Mouse (Mus musculus): ENCODE data around the gene Lurap1l. TPM values are rescaled to one million over a fixed set of nuclear protein-coding genes. Genes with fewer than 3 reads are reported as not detected.

Gene Lurap1l
- polyA plus RNA-seq, 1 experiment = not detected

GRCm38 (mm10) chr4:80881996-80882599 lies 28.3 kb upstream of the Lurap1l start:
- 96% methylated on average over 1 of the region's 1 CpGs for WGBS
- no peaks in the 10 kb centered on the region for H3K4me1 ChIP-seq (ENCODE audit: control insufficient read depth, insufficient read depth, low read length)
- no peak overlapping the region for H3K27ac ChIP-seq (ENCODE audit: insufficient read depth, low read depth, low read length)
- TF ChIP-seq POLR2A (IDR thresholded peaks at IDR 0.05; ENCODE audit: insufficient read depth, low read depth, low read length) (no peak), CTCF (IDR thresholded peaks at IDR 0.05; ENCODE audit: insufficient read depth, low read depth, low read length) (no peak)
- no peak overlapping the region for H3K4me3 ChIP-seq (ENCODE audit: insufficient read depth, low read depth, low read length)

GRCm38 (mm10) chr4:80886631-80887030 lies 23.8 kb upstream of the Lurap1l start:
- no peak overlapping the region for H3K4me3 ChIP-seq (ENCODE audit: insufficient read depth, low read depth, low read length)
- H3K4me1 ChIP-seq (ENCODE audit: control insufficient read depth, insufficient read depth, low read length) = no peaks in the 10 kb centered on the region
- H3K27ac ChIP-seq (ENCODE audit: insufficient read depth, low read depth, low read length) = no peak overlapping the region
- WGBS = 70% methylated on average over 4 of the region's 4 CpGs
- TF ChIP-seq POLR2A (IDR thresholded peaks at IDR 0.05; ENCODE audit: insufficient read depth, low read depth, low read length) = no peak
- TF ChIP-seq CTCF (IDR thresholded peaks at IDR 0.05; ENCODE audit: insufficient read depth, low read depth, low read length) = no peak

GRCm38 (mm10) chr4:80891004-80891403 lies 19.4 kb upstream of the Lurap1l start:
- Histone ChIP-seq H3K27ac (ENCODE audit: insufficient read depth, low read depth, low read length) (no peak overlapping the region), H3K4me1 (ENCODE audit: control insufficient read depth, insufficient read depth, low read length) (no peaks in the 10 kb centered on the region), H3K4me3 (ENCODE audit: insufficient read depth, low read depth, low read length) (no peak overlapping the region)
- TF ChIP-seq POLR2A (IDR thresholded peaks at IDR 0.05; ENCODE audit: insufficient read depth, low read depth, low read length) (no peak), CTCF (IDR thresholded peaks at IDR 0.05; ENCODE audit: insufficient read depth, low read depth, low read length) (no peak)
- WGBS = 97% methylated on average over 6 of the region's 6 CpGs

DNA sequence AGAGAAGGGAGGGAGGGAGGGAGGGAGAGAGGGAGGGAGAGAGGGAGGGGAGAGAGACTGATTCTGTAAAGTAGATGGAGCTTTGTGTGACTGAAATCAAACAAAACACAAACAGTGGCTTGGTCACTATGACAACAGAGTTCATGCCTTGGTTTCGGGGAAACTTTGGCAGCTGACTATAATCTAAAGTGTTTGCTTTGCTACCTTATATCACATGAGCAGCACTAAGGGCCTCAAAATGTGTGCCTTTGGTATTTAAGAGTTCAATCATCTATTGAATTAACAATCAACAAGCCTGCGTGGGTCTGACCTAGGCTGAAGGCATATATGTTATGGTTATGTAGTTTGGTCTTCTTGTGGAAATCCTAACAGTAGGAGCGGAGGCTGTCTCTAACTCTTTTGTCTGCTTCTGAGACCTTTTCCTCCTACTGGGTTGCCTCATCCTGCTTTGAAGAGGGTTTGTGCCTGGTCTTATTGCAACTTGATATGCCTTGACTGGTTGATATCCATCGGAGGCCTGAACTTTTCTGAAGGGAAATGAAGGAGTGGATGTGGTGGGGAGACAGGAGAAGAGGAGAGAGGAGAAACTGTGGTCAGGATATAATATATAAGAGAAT lies 15.1 kb upstream of the Lurap1l start:
- 77% methylated on average over 4 of the region's 4 CpGs for WGBS
- TF ChIP-seq CTCF (IDR thresholded peaks at IDR 0.05; ENCODE audit: insufficient read depth, low read depth, low read length) (no peak), POLR2A (IDR thresholded peaks at IDR 0.05; ENCODE audit: insufficient read depth, low read depth, low read length) (no peak)
- Histone ChIP-seq H3K4me1 (ENCODE audit: control insufficient read depth, insufficient read depth, low read length) (no peaks in the 10 kb centered on the region), H3K4me3 (ENCODE audit: insufficient read depth, low read depth, low read length) (no peak overlapping the region), H3K27ac (ENCODE audit: insufficient read depth, low read depth, low read length) (no peak overlapping the region)

GRCm38 (mm10) chr4:80906726-80907125 lies 3.7 kb upstream of the Lurap1l start:
- Histone ChIP-seq H3K4me3 (ENCODE audit: insufficient read depth, low read depth, low read length) (no peak overlapping the region), H3K4me1 (ENCODE audit: control insufficient read depth, insufficient read depth, low read length) (no peaks in the 10 kb centered on the region), H3K27ac (ENCODE audit: insufficient read depth, low read depth, low read length) (no peak overlapping the region)
- WGBS = 86% methylated on average over 3 of the region's 3 CpGs
- TF ChIP-seq CTCF (IDR thresholded peaks at IDR 0.05; ENCODE audit: insufficient read depth, low read depth, low read length) (no peak), POLR2A (IDR thresholded peaks at IDR 0.05; ENCODE audit: insufficient read depth, low read depth, low read length) (no peak)

DNA sequence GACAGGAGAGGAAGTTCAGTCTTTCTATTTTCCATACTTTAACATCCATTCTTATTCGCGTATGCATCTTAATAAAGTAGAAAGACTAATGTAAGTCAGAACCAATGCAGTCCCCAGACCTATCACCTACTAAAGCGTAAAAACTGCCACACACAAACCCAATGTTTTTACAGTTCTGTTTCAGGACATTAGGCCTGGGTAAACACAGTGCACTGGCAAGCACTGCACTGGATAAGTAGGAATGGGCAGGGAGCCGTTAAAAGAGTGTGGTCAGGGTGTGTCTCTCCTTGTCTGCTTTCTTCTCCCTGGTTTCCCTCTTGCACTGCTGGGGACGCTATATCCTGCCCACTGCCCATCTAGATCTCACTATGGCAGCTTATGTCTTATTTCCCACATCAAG lies 2.5 kb upstream of the Lurap1l start:
- Histone ChIP-seq H3K27ac (ENCODE audit: insufficient read depth, low read depth, low read length) (no peak overlapping the region), H3K4me1 (ENCODE audit: control insufficient read depth, insufficient read depth, low read length) (no peaks in the 10 kb centered on the region), H3K4me3 (ENCODE audit: insufficient read depth, low read depth, low read length) (no peak overlapping the region)
- 93% methylated on average over 5 of the region's 5 CpGs for WGBS
- no peak for TF ChIP-seq CTCF (IDR thresholded peaks at IDR 0.05; ENCODE audit: insufficient read depth, low read depth, low read length)
- TF ChIP-seq POLR2A (IDR thresholded peaks at IDR 0.05; ENCODE audit: insufficient read depth, low read depth, low read length) = no peak

DNA sequence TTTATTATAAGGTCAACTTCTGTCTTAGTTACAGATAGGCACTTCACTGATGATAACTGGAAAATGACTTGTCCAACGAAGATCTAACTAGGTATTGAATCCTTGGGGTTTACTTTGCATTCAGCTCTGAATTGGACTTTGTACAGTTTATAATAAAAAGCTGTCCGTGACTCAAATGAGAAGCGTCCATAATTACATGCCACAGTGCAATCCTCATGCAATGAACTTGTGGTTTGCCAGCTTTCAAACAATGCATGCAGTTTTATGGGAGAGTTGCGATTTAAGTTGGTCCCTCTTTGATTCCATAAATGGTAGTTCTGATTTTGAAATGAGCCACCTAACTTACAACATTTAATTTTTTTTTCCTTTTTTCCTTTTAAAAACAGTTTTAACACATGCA lies 1.5 kb upstream of the Lurap1l start:
- no peak overlapping the region for H3K27ac ChIP-seq (ENCODE audit: insufficient read depth, low read depth, low read length)
- WGBS = 70% methylated on average over 4 of the region's 4 CpGs
- TF ChIP-seq CTCF (IDR thresholded peaks at IDR 0.05; ENCODE audit: insufficient read depth, low read depth, low read length) (no peak), POLR2A (IDR thresholded peaks at IDR 0.05; ENCODE audit: insufficient read depth, low read depth, low read length) (no peak)
- no peaks in the 10 kb centered on the region for H3K4me1 ChIP-seq (ENCODE audit: control insufficient read depth, insufficient read depth, low read length)
- no peak overlapping the region for H3K4me3 ChIP-seq (ENCODE audit: insufficient read depth, low read depth, low read length)

- TF ChIP-seq CTCF (IDR thresholded peaks at IDR 0.05; ENCODE audit: insufficient read depth, low read depth, low read length) (no peak), POLR2A (IDR thresholded peaks at IDR 0.05; ENCODE audit: insufficient read depth, low read depth, low read length) (0 out of 2 replicates have a peak, but pooled peaks have one; percentile 9)
- under 1% methylated on average over 58 of the region's 58 CpGs for WGBS
- Histone ChIP-seq H3K4me1 (ENCODE audit: control insufficient read depth, insufficient read depth, low read length) (peaks cover 2% of the 10 kb centered on the region; the same call in 1 of the 2 replicates), H3K4me3 (ENCODE audit: insufficient read depth, low read depth, low read length) (peak overlapping the region; percentile 86), H3K27ac (ENCODE audit: insufficient read depth, low read depth, low read length) (peak overlapping the region; percentile 92)
These were observed 640 bp downstream of the Lurap1l start for GRCm38 (mm10) chr4:80910871-80911701.

All from olfactory bulb, adult 2 months (tissue).